Mouse (Mus musculus): ENCODE measurements at regions not wholly inside any gene's neighbourhood (a gene's known extent, or its start where the extent isn't known, plus 50 kb on each side); places are given as distances from the start of the nearest gene placed in this dataset.

GRCm38 (mm10) chr5:4697346-4698095 lies 60.3 kb downstream of the Fzd1 start:
- no peak for DNase-seq (ENCODE audit: low spot score)

- no peak for DNase-seq (ENCODE audit: low spot score)
Observed at GRCm38 (mm10) chr5:4696701-4697100, 61.1 kb downstream of the Fzd1 start.

GRCm38 (mm10) chr5:4689130-4689529 lies 68.7 kb downstream of the Fzd1 start:
- DNase-seq (ENCODE audit: low spot score) = no peak

GRCm38 (mm10) chr5:4675316-4675715 lies 82.5 kb downstream of the Fzd1 start:
- no peak for DNase-seq (ENCODE audit: low spot score)

- no peak for DNase-seq (ENCODE audit: low spot score)
Observed at GRCm38 (mm10) chr5:4666381-4666780, 91.5 kb downstream of the Fzd1 start.

GRCm38 (mm10) chr5:4665978-4666377 lies 91.9 kb downstream of the Fzd1 start:
- DNase-seq (ENCODE audit: low spot score) = no peak

GRCm38 (mm10) chr5:4664918-4665317 lies 92.9 kb downstream of the Fzd1 start:
- no peak for DNase-seq (ENCODE audit: low spot score)

- no peak for DNase-seq (ENCODE audit: low spot score)
Observed at GRCm38 (mm10) chr5:4664488-4664887, 93.3 kb downstream of the Fzd1 start.

GRCm38 (mm10) chr5:4662198-4662585 lies 95.6 kb downstream of the Fzd1 start:
- no peak for DNase-seq (ENCODE audit: low spot score)

- DNase-seq (ENCODE audit: low spot score) = no peak
Observed at GRCm38 (mm10) chr5:4661420-4662197, 96.2 kb downstream of the Fzd1 start.

GRCm38 (mm10) chr5:4657982-4658381 lies 99.9 kb downstream of the Fzd1 start:
- no peak for DNase-seq (ENCODE audit: low spot score)

GRCm38 (mm10) chr5:4654186-4654585 lies 103.6 kb downstream of the Fzd1 start:
- DNase-seq (ENCODE audit: low spot score) = no peak

GRCm38 (mm10) chr5:4651167-4651955 lies 106.5 kb downstream of the Fzd1 start:
- no peak for DNase-seq (ENCODE audit: low spot score)

- no peak for DNase-seq (ENCODE audit: low spot score)
Observed at GRCm38 (mm10) chr5:4650709-4651108, 107.1 kb downstream of the Fzd1 start.

- DNase-seq (ENCODE audit: low spot score) = no peak
Observed at GRCm38 (mm10) chr5:4649858-4650556, 107.8 kb downstream of the Fzd1 start.

- no peak for DNase-seq (ENCODE audit: low spot score)
Observed at GRCm38 (mm10) chr5:4641041-4641440, 116.8 kb downstream of the Fzd1 start.

GRCm38 (mm10) chr5:4633763-4634162 lies 124.1 kb downstream of the Fzd1 start:
- DNase-seq (ENCODE audit: low spot score) = no peak

GRCm38 (mm10) chr5:4625206-4625605 lies 132.6 kb downstream of the Fzd1 start:
- DNase-seq (ENCODE audit: low spot score) = no peak

GRCm38 (mm10) chr5:4623625-4624024 lies 134.2 kb downstream of the Fzd1 start:
- DNase-seq (ENCODE audit: low spot score) = no peak

- DNase-seq (ENCODE audit: low spot score) = no peak
Observed at GRCm38 (mm10) chr5:4620513-4621210, 137.2 kb downstream of the Fzd1 start.

GRCm38 (mm10) chr5:4615233-4615632 lies 142.6 kb downstream of the Fzd1 start:
- DNase-seq (ENCODE audit: low spot score) = no peak
